Mouse (Mus musculus) liver, embryonic 18 days (tissue): ENCODE measurements around the gene Gpr162. TPM values are rescaled to one million over a fixed set of nuclear protein-coding genes. Genes with fewer than 3 reads are reported as not detected.

Source experiments
- polyA plus RNA-seq: library from polyadenylated mRNA; depleted of rRNA; stranded (reverse); fragments of >200 nt; gene quantifications from 2 replicates; pipeline ENCODE4 v1.2.3, GENCODE M21; 2012; rRNA removed

Gpr162 gene
- 0.04 and 0.06 TPM in 2 replicates for polyA plus RNA-seq

GRCm38 (mm10) chr6:124863658-124864298 lies at the start of gene Gpr162:
Gpr162 (minus strand) TSS chr6:124863983.

GRCm38 (mm10) chr6:124911533-124912218 lies 47.9 kb upstream of the Gpr162 start, which contains the start of gene Lag3:
Lag3 (minus strand) TSS chr6:124911705.

GRCm38 (mm10) chr6:124887986-124888385 lies 24.2 kb upstream of the Gpr162 start, which contains the start of gene Cd4:
Cd4 (minus strand) TSS chr6:124888221.

GRCm38 (mm10) chr6:124856916-124857839 lies 6.6 kb downstream of the Gpr162 start, which contains the start of gene P3h3:
P3h3 (minus strand) TSS chr6:124857752.

GRCm38 (mm10) chr6:124840241-124841167 lies 23.3 kb downstream of the Gpr162 start, which contains the start of gene Gnb3:
Gnb3 (minus strand) TSS chr6:124840275.

GRCm38 (mm10) chr6:124828868-124829798 lies 34.6 kb downstream of the Gpr162 start, which contains the start of the genes Usp5 and Cdca3:
Usp5 (minus strand) TSS chr6:124829484.
Cdca3 (plus strand) TSS chr6:124829547.

GRCm38 (mm10) chr6:124813933-124814332 lies 49.9 kb downstream of the Gpr162 start, which contains the start of gene Tpi1:
Tpi1 (minus strand) TSS chr6:124814296.

Other genes starting within 250 kb of the Gpr162 start
- 0.01 TPM in 1 of 2 replicates, not detected in the other for gene C1s2, start 227.9 kb downstream of the Gpr162 start, polyA plus RNA-seq
- gene Lpcat3, start 201.0 kb downstream of the Gpr162 start, polyA plus RNA-seq = 144 and 183 TPM in 2 replicates
- 72.1 and 82.3 TPM in 2 replicates for gene Emg1, start 151.8 kb downstream of the Gpr162 start, polyA plus RNA-seq
- 119 and 130 TPM in 2 replicates for gene Phb2, start 151.6 kb downstream of the Gpr162 start, polyA plus RNA-seq
- gene Ptpn6, start 125.3 kb downstream of the Gpr162 start, polyA plus RNA-seq = 33.5 and 37.1 TPM in 2 replicates
- 75.8 and 79.2 TPM in 2 replicates for gene Grcc10, start 122.6 kb downstream of the Gpr162 start, polyA plus RNA-seq
- gene Gm45234, start 108.0 kb downstream of the Gpr162 start, polyA plus RNA-seq = not detected in 2 replicates
- gene Atn1, start 107.5 kb downstream of the Gpr162 start, polyA plus RNA-seq = 2.4 and 3.4 TPM in 2 replicates
- 0.29 and 0.42 TPM in 2 replicates for gene Eno2, start 94.3 kb downstream of the Gpr162 start, polyA plus RNA-seq
- gene Lrrc23, start 84.3 kb downstream of the Gpr162 start, polyA plus RNA-seq = 0.05 and 0.06 TPM in 2 replicates
- 6.0 and 6.8 TPM in 2 replicates for gene Spsb2, start 55.3 kb downstream of the Gpr162 start, polyA plus RNA-seq
- 397 and 428 TPM in 2 replicates for gene Tpi1, start 49.7 kb downstream of the Gpr162 start, polyA plus RNA-seq
- gene Usp5, start 34.5 kb downstream of the Gpr162 start, polyA plus RNA-seq = 23.8 and 25.3 TPM in 2 replicates
- gene Cdca3, start 34.4 kb downstream of the Gpr162 start, polyA plus RNA-seq = 76.5 and 80.3 TPM in 2 replicates
- 0.02 and 0.03 TPM in 2 replicates for gene Gnb3, start 23.7 kb downstream of the Gpr162 start, polyA plus RNA-seq
- 3.8 and 3.9 TPM in 2 replicates for gene P3h3, start 6.2 kb downstream of the Gpr162 start, polyA plus RNA-seq
- gene Cd4, start 24.2 kb upstream of the Gpr162 start, polyA plus RNA-seq = 0.17 and 0.19 TPM in 2 replicates
- gene Lag3, start 47.7 kb upstream of the Gpr162 start, polyA plus RNA-seq = 0.14 and 0.20 TPM in 2 replicates
- 162 TPM in 2 replicates for gene Ptms, start 56.1 kb upstream of the Gpr162 start, polyA plus RNA-seq
- 101 and 113 TPM in 2 replicates for gene Mlf2, start 67.4 kb upstream of the Gpr162 start, polyA plus RNA-seq
- 58.9 and 63.0 TPM in 2 replicates for gene Cops7a, start 101.6 kb upstream of the Gpr162 start, polyA plus RNA-seq
- 0.04 and 0.06 TPM in 2 replicates for gene Pianp, start 132.7 kb upstream of the Gpr162 start, polyA plus RNA-seq
- gene Zfp384, start 145.2 kb upstream of the Gpr162 start, polyA plus RNA-seq = 18.4 and 20.2 TPM in 2 replicates
- 22.3 and 26.4 TPM in 2 replicates for gene Ing4, start 175.8 kb upstream of the Gpr162 start, polyA plus RNA-seq
- 3.3 and 4.0 TPM in 2 replicates for gene Acrbp, start 185.7 kb upstream of the Gpr162 start, polyA plus RNA-seq
- gene Lpar5, start 203.9 kb upstream of the Gpr162 start, polyA plus RNA-seq = 1.1 and 1.4 TPM in 2 replicates
- 17.0 and 20.2 TPM in 2 replicates for gene Chd4, start 232.0 kb upstream of the Gpr162 start, polyA plus RNA-seq